Mouse (Mus musculus) megakaryocyte, embryonic 14.5 days (primary cell): ENCODE measurements around the gene Lmo7.

Experiments
- FLI1 ChIP-seq: IDR thresholded peaks from 2 replicates; pipeline ENCODE4 v1.6.1; 2012; ENCODE audit warnings: low read length, inconsistent platforms, mixed read lengths
- GATA1 ChIP-seq: IDR thresholded peaks from 3 replicates; pipeline ENCODE4 v1.6.1; 2012; ENCODE audit warnings: mixed read lengths, low read length, inconsistent platforms, borderline replicate concordance

DNA sequence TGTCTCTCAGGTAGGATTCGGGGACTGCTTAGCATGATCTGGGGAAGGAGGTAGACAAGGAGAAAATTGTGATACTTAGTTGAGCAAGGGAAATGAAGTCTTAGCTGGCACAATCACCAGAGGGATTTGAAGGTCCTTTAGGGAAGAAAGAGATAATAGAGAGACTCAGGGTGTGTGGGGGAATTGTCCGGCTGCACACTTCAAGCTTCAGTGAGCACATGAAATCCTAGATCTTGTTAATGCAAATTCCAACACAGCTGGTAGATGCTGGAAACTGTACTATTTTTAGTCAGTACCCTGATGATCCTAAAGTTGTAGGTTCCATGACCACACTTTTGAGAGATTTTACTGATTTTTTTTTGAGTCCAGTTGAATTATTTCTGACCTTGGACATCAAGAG lies 15.3 kb upstream of the Lmo7 start:
- TF ChIP-seq GATA1 = no peak
- no peak for TF ChIP-seq FLI1
